Mouse (Mus musculus) cerebellum, postnatal 25 days (tissue): ENCODE data around the gene Sync.

ENCODE experiments used
- DNase-seq, 2 experiments: peaks; one replicate each; pipeline ENCODE4 v3.0.0; 2021; ENCODE audit warnings: mixed read lengths in 2 of 2

Sync gene

GRCm38 (mm10) chr4:129263225-129264021 is 24.0 kb upstream of the Sync start:
- DNase-seq: peak; percentile 67 to 76

- DNase-seq: no peak
These were observed 21.2 kb upstream of the Sync start for GRCm38 (mm10) chr4:129266191-129266590.

- no peak for DNase-seq
These were observed 20.6 kb upstream of the Sync start for GRCm38 (mm10) chr4:129266821-129267220.

GRCm38 (mm10) chr4:129268698-129269097 is 18.7 kb upstream of the Sync start:
- no peak for DNase-seq

- peak in 1 of 2 experiments; percentile 68 for DNase-seq
These were observed 15.2 kb upstream of the Sync start for GRCm38 (mm10) chr4:129271991-129272755.

- peak; percentile 92 to 95 for DNase-seq
These were observed 14.7 kb upstream of the Sync start for GRCm38 (mm10) chr4:129272756-129273046.

GRCm38 (mm10) chr4:129276453-129276865 is 11.0 kb upstream of the Sync start:
- peak; percentile 99 to 100 for DNase-seq

- no peak for DNase-seq
These were observed 4.6 kb upstream of the Sync start for GRCm38 (mm10) chr4:129282786-129283185.

- DNase-seq: peak; percentile 37 to 49
These were observed 4.2 kb upstream of the Sync start for GRCm38 (mm10) chr4:129283226-129283625.

GRCm38 (mm10) chr4:129284685-129285084 is 2.7 kb upstream of the Sync start:
- DNase-seq: no peak

- no peak for DNase-seq
These were observed 1.3 kb upstream of the Sync start for GRCm38 (mm10) chr4:129286001-129286682.

GRCm38 (mm10) chr4:129286683-129287471 is 540 bp upstream of the Sync start:
- no peak for DNase-seq

GRCm38 (mm10) chr4:129288067-129288466 is 650 bp downstream of the Sync start:
- DNase-seq: peak in 1 of 2 experiments; percentile 43

- DNase-seq: no peak
These were observed 2.3 kb downstream of the Sync start for GRCm38 (mm10) chr4:129289671-129290070.

- DNase-seq: no peak
These were observed 5.4 kb downstream of the Sync start for GRCm38 (mm10) chr4:129292831-129293230.

- DNase-seq: peak; percentile 24 to 27
These were observed 6.3 kb downstream of the Sync start for GRCm38 (mm10) chr4:129293702-129294101.

- DNase-seq: no peak
These were observed 7.8 kb downstream of the Sync start for GRCm38 (mm10) chr4:129295188-129295587.

GRCm38 (mm10) chr4:129296066-129296465 is 8.6 kb downstream of the Sync start:
- DNase-seq: no peak

- no peak for DNase-seq
These were observed 10.3 kb downstream of the Sync start for GRCm38 (mm10) chr4:129297724-129298123.

GRCm38 (mm10) chr4:129299121-129299520 is 11.7 kb downstream of the Sync start:
- DNase-seq: no peak

GRCm38 (mm10) chr4:129303401-129303800 is 16.0 kb downstream of the Sync start:
- DNase-seq: no peak

GRCm38 (mm10) chr4:129303816-129304215 is 16.4 kb downstream of the Sync start:
- no peak for DNase-seq

GRCm38 (mm10) chr4:129304306-129304705 is 16.9 kb downstream of the Sync start:
- DNase-seq: no peak
